Mouse (Mus musculus) 3134 (cell line): ENCODE measurements around the gene Gm21987.

ENCODE experiments used
- DNase-seq: peaks from one replicate; pipeline ENCODE4 v3.0.0-alpha.2; 2011; ENCODE audit warnings: low spot score; ENCODE audit not compliant: insufficient read length; ENCODE audit errors: extremely low read depth

The Gm21987 gene

DNA sequence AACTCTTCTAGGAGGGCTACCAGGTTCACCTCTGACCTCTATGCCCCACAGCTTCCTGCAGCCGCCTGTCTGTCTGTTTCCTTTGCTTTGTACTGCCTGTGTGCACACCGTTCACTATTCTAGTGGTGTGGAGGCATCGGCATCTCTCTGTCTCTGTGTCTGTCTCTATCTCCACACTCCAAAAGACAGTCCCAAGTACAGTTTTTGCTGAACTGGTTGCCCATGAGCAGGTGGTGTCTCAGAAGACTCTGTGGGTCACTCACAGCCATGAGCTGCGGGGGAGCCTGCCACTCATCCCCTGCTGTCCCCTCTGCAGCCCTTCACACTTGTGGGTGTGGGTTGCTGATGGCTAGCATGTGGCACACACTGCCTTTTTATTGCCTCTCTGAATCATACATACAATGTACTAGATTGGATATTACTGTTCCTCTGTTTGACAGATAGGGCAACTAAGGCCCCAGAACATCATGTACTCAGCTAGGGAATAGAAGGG, 23.2 kb downstream of the Gm21987 start:
- DNase-seq, result no peak

DNA sequence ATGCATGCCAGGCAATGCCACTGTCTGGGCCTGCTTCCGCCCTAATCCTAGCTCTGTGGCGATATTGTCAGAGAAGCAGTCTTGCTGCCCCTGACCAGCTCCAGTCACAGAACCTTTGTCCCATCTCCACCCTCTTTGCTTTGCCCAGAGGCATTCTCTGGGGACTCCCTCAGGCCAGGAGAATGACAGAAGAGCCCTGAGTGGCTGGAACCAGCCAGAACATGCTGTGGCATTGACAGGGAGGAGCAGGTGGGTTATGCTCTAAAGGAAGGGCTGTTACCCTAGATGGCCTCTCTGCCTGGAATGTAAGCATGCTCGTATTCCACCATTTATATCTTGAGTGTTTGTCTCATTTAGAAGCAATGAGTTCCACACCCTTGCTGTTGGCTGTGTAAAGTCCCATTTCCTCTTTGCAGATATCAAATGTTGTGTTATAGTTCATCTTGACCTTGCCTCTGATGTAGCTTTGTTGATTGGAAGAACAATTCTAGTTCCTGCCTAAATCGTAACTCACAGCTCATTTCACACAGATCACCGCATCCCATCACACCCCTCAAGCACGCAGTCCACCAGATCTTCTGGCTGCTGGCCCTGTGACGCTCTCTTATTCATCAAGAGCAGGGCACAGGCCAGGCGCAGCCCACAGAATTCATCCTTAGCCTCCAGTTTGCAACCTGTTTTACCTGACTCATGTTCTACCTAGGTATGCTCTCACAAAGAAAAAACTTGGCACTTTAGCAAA, 24.0 kb downstream of the Gm21987 start:
- DNase-seq, result no peak

DNA sequence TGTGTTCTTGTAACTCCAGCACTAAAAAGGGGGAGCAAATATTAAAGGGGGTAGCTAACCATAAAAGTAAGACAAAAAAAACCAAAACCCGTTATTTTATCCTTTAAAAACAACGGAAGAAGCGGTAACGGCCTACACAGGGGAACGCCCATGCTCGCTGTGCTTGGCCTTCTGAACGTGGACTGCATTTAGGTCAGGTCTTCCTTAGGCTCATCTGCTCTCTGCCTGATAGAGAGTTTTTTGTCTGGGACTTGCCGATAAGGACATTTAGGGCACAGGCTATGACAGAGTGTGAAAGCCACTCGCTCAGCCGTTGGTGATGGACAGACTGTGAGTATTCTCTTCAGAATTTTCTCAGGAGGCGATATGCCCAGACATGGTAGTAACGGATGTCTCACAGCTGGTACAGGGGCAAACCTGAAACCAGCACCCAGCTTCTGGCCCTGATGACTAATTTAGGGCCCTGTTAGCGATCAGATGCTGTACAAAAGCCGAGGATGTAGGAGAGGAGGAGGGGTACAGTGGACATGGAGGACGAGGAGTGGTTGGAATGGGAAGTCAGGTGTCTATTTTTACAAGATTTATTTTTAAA, 25.0 kb downstream of the Gm21987 start:
- DNase-seq, result no peak

DNA sequence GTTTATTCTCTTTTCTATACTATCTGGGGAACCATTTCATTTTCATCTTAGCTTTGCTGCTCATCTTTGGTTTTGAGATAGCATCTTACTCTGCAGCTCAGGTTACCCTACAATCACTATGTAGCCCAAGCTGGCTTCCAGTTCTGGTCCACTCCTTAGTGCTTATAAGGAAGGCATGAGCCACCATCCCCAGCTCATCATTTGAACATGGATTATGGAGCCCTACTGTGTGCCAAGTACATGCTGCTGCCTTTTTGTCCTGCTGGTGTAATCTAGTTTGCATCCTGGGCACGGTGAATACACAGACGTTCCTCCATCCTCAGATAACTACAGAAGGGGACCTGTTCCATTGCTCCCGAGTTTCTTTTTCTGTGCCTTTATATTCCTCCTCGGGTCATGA, 26.0 kb downstream of the Gm21987 start:
- DNase-seq, result no peak

DNA sequence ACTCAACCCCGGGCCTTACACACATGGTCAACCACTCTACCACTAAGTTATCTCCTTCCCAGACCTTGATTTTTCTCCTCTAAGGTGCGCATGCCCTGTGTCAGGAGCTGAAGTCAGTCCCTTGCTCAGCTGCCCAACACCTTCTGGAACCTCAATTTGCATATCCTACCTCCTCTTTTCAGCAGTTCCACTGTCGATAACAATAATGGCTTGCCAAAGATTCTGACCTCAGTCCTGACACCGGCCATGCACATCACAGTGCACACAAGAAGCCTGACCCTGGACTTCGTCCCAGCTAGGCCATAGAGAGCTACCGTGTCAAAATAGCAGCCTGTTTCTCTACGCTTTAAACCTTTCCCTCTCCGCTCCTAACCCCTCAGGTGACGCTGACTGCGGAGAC, 26.6 kb downstream of the Gm21987 start:
- no peak for DNase-seq

DNA sequence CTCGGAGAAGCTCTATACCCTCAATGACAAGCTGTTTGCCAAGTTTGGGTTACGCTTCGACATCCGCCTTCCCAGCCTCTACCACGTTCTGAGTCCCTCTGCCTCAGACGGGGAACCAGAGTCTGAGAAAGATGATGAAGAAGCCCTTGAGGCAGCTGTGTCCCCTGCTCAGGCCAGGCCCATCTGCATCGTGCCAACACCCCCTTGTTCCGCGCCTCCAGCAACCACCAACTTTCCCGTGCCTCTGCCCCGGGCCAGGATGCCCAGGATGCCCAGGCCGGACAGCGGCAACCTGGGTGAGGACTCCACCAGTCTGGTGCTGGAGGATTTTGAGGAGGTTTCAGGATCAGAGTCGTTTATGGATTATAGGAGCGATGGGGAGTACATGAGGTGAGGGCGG, 27.1 kb downstream of the Gm21987 start:
- no peak for DNase-seq

DNA sequence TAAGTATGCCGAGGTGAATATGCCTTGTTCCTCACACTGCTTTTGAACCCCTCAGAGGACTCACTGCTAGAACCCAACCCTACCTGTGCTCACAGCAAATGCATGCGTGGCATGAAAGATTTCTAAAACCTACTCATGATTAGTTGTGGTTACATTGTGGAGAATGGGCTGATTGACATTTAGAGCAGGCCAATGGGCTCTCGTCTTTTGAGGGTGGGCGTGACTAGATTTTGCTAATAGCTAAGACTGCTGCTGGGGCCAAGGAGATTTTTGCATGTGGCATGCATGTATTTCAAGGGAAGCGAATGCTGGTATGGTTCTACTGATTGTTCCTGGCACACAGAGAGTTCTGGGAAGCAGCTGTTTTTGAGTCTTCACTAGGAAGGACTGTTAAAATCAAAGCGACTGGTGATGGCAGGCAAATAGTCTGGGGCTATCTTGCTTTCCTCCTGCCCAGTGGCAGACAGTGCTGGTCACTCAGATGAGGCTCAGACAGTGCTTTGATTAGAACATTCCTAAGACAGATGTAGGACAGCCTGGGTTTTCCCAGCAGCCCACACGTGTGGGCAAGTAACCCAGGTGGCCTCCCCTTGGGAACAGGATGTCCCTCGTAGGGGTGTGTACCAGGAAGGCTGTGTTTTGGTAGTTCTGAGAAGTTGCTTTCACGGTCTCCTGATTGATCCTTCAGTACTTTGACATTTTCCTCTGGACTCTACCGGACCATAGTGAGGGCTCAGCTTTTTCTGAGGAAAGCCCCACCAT, 27.7 kb downstream of the Gm21987 start:
- no peak for DNase-seq

DNA sequence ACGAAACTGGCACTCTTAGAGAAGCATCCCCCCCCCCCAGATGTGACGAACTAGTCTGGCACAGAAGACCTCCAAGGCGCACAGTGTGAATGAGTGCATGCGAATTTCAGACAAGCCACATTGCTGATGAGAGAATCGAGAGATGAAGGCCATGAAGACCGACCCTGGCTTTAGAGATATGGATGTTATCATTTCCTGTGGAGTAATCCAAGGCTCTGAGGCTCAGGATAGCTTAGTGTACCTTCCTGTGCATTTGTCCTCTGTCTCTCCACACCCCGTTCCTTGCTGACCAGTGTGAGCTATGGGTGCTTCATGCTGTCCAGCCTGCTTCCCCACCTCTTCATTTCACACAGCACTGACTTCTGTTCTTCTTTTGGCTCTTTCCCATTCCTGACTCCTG, 28.3 kb downstream of the Gm21987 start:
- no peak for DNase-seq

DNA sequence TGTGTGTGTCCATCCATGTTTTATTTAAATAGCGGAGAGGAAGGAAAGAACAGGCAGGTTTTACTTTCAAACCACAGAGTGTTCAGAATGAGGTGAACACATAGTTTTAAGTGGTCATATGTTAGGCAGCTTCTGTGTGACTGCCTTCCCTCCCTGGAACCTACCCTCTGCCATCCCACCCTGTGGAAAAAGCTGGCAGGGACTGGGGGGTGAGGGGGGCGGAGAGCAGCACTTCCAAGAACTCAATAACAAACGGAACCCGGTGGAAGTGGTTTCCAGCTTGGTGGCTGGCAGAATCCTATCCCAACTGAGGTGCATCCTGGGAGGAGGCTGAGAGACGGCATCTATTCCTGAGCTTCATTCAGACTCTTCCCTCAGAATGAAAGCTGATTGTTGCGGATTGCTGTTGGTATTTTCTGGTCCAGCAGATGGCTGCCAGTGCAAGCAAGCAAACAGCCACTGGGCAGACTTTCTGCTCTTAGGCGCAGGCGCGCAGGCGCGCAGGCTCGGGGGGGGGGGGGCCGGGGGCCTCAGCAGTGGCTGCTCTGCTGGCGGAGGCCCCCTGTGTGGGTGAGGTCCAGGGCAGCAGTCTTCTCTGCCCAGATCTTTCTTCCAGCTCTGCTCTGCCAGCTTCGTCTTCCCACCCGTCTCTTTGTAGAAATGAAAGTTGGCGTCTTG, 29.5 kb downstream of the Gm21987 start:
- DNase-seq, result no peak

DNA sequence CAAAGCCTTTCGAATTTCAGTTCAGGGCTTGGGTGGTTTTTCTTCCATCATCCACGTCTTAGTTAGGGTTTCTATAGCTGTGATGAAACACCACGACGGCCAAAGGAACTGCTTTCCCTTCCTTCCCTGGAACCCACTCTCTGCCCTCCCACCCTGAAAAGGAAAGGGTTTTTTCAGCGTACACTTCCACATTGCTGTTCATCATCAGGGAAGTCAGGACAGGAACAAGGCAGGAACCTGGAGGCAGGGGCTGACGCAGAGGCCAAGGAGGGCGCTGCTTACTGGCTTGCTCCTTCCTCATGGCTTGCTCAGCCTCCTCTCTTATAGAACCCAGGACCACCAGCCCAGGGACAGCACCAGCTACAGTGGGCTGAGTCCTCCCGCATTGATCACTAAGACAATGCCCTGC, 30.0 kb downstream of the Gm21987 start:
- no peak for DNase-seq

DNA sequence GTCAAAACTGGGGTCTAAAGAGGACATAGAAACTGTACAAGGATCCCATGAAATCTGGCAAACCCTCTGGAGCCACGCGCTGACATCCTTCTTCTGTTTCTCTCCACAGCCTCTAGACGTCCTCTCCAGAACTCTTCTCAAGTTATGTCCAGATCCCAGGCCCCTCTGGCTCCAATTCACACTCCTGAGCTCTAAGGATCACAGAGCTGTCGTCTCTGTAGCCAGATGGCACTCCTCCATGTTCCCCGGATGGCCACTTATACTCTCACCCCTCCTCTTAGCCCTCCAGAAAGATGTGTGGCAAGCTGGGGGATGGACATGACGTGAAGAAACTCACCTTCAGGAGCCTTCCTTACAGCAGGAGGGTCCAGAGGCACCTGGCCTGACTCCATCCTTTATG, 30.7 kb downstream of the Gm21987 start:
- DNase-seq, result no peak

DNA sequence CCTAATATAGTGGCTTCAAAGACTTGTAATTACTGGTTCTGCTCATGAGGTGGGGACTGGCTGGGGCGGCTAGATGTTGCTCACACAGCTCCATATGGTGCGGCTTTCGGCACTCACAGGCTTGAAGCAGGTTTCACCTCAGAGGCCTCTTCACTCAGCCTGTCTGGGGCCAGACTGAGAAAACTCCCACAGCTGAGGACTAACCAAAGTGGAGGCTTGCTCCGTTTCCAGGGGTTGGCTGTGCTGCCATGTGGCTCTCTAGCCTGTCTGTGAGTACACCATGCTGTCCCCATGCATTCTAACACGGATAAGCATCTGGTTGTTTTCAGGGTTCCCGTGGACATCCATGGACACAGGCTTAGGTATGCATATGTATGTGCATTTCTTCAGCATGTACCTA, 31.8 kb downstream of the Gm21987 start:
- no peak for DNase-seq

DNA sequence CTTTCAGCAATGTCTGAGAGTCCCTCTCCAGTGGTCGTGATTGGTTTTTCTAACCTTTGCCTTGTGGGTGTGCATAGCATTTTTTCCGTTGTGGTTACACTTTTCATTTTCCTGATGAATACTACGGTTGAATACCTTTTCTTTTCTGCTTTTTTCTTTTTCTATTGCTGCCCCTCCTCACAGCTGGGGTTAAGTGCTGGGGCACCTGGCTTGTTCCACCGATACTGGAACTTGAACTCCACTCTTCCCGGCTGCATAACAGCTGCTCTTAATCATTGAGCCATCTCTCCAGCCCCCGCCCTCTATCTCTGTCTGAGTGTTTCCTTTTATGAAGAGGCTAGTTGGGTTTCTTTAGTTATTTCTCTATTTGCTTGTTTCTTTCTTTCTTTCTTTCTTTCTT, 32.2 kb downstream of the Gm21987 start:
- no peak for DNase-seq

DNA sequence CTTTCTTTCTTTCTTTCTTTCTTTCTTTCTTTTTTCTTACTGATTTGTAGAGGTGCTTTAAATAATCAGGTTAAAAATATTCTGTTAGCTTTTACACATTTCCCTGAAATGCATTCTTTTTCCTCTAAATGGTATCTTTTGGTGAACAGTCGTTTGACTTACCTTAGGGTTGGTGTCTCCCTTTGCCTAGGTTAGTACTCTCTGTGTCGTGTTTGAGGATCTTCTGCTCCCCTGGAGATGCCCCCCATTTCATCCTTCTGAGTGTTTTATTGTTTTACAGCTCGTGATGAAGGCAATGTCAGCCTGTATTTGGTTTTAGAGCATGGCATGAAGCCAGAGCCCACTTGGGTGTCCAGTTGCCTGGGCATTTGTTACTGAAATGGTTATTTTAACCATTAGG, 32.7 kb downstream of the Gm21987 start:
- no peak for DNase-seq

DNA sequence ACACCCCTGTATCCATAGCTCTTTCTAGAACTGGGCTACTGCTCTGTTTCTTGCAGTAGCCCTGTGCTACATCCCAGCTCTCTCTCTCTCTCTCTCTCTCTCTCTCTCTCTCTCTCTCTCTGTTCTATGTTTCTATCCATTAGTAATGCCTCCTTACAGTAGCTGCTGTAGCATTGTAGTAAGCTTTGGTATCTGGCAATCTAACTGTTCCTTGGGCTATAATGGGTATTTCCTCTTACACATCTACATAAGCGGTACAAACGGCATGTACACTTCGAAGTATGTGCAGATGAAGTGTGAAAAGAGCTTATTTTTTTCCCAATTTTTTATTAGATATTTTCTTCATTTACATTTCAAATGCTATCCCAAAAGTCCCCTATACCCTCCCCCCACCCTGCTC, 33.1 kb downstream of the Gm21987 start:
- no peak for DNase-seq

DNA sequence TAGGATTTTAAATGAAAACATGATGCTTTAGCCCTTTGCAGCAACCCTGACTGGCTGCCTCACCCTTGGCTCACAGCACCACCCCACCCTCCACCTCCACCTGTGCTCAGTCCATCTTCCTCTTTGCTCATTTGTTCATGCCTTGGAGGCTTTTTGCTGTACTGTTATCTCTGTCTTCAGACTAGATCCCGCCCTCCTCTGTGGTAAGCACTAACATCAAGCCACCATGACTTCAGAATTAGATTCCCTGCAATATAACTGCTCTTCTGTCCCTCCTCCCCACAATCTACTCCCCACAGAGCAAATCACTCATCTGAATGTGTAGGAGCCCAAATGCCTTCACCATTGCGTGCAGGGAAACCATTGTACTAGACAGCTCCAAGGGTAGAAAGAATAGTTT, 36.8 kb downstream of the Gm21987 start:
- no peak for DNase-seq

DNA sequence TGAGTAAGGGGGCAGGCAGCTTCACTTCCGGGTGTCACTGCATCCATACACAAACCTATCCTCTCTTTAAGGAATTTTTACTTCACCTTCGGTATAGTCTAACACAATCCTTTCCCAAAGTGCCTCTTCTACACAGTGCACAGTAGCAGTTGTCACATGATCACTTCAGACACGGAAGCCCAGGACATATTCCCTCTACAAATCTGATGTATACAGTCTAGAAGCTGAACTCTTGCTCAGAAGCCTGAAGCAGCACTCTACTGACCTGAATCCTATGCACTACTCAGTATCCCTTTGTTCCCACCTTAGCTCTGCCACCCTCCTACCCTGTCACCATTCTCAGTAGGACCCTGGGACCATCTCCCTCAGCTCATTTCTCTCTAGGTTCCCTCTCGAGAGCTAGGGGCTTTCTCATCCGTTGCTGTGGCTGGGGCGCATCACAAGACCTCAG, 38.4 kb downstream of the Gm21987 start:
- DNase-seq, result no peak

DNA sequence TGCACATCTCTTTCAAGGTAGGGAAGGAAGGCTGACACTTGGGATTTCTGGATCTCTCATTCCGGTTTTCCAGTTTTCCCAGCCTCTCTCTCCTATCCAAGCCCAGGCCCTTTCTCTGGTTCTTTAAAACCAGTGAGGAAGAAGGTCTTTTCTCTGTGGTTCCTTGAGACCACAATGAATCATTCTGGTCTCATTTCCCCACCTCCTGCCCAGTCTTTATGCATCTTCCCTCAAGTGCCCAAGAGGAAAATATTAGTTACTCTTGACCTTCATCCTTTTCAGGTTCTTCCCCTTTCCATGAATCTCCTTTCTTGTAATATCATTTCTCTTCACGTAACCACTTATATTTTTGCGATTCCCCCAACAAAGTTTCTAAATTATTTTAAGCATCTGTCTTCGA, 38.9 kb downstream of the Gm21987 start:
- peak; percentile 16 for DNase-seq

DNA sequence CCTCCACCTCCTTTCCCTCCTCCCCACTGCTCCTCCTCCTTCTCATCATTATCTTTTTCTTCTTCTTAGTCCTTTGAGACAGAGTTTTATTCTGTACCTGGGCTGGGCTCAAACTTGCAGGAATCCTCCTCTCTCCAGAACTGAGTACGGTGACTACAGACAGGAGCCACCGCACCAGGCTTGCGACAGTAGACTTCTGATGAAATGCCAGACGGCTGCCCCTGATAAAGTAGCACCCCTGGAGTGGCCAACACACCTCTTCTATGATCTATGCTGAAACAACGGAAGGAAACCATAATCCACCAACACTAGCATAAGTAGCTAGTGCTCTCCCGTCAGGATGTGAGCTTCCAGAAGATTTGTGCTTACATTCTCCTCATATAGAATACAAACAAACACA, 40.5 kb downstream of the Gm21987 start:
- DNase-seq, result no peak

DNA sequence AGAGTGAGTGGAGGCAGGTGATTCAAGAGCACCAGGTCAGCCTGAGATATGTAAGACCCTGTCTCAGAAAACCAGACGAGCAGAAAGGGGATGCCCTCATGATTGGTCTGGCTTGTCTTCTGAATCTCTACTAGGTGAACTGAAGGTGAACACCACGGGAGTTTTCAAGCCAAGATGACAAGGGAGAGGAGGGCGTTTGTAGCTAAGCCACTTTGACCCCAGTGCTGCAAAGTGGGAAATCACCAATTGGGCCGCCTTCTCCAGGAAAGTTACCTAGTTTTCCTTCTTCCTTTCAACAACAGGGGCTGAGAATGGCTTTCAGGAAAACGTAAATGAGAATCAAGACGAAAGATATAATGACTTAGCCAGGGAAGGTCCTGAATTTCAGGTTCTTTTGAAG, 41.9 kb downstream of the Gm21987 start:
- DNase-seq, result no peak

DNA sequence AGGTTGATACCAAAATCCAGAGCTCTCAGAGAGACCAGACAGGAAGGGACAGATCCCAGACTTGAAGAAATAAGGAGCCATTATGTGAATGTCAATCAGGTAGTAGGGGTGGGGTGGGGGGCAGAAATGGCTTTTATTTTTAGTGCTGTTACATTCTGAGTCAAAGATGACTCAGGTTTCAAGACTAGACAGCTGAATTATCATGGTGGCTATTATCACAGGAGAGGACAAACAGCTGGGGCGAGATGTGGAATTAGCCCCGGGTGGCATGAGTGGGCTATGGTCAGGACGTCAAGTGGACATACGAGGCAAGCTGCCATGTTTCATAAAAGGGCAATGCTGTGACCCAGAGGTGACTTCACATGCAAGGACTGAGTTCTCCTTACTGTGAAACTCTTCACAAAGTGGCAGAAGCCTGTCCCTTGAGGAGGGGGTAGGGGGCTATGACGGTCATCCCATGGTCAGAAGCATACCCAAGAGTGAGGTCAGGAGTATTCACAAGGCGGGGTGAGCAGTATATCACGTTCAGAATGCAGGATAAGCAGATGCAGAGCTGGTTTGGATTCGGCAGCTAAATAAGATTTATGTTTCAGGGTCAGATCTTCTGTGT, 42.5 kb downstream of the Gm21987 start:
- DNase-seq, result no peak
